Mouse (Mus musculus): ENCODE measurements at regions not wholly inside any gene's neighbourhood (a gene's known extent, or its start where the extent isn't known, plus 50 kb on each side); places are given as distances from the start of the nearest gene placed in this dataset.
"Not testable (repeated sequence)": the region's sequence is repeated elsewhere in the genome, so short reads cannot be mapped to it uniquely, and the experiment has no call there.

GRCm38 (mm10) chr13:72497036-72497435 is 131.6 kb upstream of the Irx2 start:
- ATAC-seq (ENCODE audit: insufficient read depth, low FRiP score, low read depth) = no peak
- H3K4me2 ChIP-seq = no peak overlapping the region
- H3K4me1 ChIP-seq = no peaks in the 10 kb centered on the region
- H3K9me3 ChIP-seq = no peaks in the 10 kb centered on the region
- WGBS = 72% methylated on average over 5 of the region's 5 CpGs
- no peak overlapping the region for H3K4me3 ChIP-seq (replicated peaks)
- no peaks in the 10 kb centered on the region for H3K27me3 ChIP-seq (replicated peaks)
- H3K27ac ChIP-seq = no peak overlapping the region
- H3K9ac ChIP-seq = no peak overlapping the region
- no peaks in the 10 kb centered on the region for H3K36me3 ChIP-seq

DNA sequence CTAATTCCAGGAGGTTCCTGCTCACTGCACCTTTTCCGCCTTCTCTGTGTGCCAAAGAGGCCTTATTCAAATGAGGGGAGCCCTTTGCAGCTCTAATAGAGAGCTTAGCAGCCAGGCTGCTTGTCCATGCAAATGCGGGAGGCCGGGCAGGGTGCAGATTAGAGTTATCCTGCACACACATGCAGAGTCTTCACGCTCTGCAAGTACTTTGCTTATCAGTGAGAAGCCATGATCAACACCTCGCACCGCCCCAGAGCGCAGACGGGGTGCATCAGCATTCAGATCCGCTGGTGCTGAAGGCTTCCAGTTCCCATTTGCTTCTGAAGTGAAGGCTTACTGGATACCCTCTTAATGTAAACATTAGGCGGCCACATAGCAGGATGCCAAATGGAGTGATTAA is 131.1 kb upstream of the Irx2 start:
- Histone ChIP-seq H3K9me3 (no peaks in the 10 kb centered on the region), H3K27ac (no peak overlapping the region), H3K27me3 (replicated peaks) (no peaks in the 10 kb centered on the region), H3K4me2 (no peak overlapping the region), H3K4me3 (replicated peaks) (no peak overlapping the region), H3K9ac (no peak overlapping the region), H3K36me3 (no peaks in the 10 kb centered on the region), H3K4me1 (no peaks in the 10 kb centered on the region)
- no peak for ATAC-seq (ENCODE audit: insufficient read depth, low FRiP score, low read depth)
- WGBS = 11% methylated on average over 10 of the region's 10 CpGs

DNA sequence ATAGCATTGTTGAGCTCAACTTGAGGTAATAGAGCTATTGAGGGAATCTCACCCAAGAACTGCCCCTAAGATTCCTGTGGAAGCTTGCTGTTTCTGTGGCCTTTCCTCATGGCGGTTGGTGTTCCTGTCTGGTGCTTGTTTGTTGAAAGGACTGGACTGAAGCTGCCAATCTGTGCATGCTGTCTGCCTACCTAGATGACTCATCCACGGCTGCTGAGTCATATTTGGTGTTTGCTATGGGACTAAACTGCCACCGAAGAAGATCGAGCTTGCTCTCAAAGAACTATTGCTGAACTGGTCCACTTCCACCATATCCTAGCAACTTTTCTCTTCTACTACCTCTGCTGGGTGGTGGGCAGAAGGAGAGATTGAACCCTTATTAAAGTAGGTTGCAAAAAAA is 122.7 kb upstream of the Irx2 start:
- no peak overlapping the region for H3K27ac ChIP-seq
- no peak overlapping the region for H3K4me2 ChIP-seq
- ATAC-seq (ENCODE audit: insufficient read depth, low FRiP score, low read depth) = no peak
- no peaks in the 10 kb centered on the region for H3K36me3 ChIP-seq
- H3K4me1 ChIP-seq = no peaks in the 10 kb centered on the region
- no peaks in the 10 kb centered on the region for H3K27me3 ChIP-seq (replicated peaks)
- H3K9ac ChIP-seq = no peak overlapping the region
- H3K4me3 ChIP-seq (replicated peaks) = no peak overlapping the region
- WGBS = 86% methylated on average over 4 of the region's 4 CpGs
- H3K9me3 ChIP-seq = no peaks in the 10 kb centered on the region

- no peak for ATAC-seq (ENCODE audit: insufficient read depth, low FRiP score, low read depth)
- Histone ChIP-seq H3K36me3 (no peaks in the 10 kb centered on the region), H3K27me3 (replicated peaks) (no peaks in the 10 kb centered on the region), H3K4me1 (no peaks in the 10 kb centered on the region), H3K4me3 (replicated peaks) (no peak overlapping the region), H3K4me2 (no peak overlapping the region), H3K9ac (no peak overlapping the region), H3K27ac (no peak overlapping the region), H3K9me3 (no peaks in the 10 kb centered on the region)
- 76% methylated on average over 4 of the region's 4 CpGs for WGBS
Observed at GRCm38 (mm10) chr13:72538633-72539032, 90.0 kb upstream of the Irx2 start.

DNA sequence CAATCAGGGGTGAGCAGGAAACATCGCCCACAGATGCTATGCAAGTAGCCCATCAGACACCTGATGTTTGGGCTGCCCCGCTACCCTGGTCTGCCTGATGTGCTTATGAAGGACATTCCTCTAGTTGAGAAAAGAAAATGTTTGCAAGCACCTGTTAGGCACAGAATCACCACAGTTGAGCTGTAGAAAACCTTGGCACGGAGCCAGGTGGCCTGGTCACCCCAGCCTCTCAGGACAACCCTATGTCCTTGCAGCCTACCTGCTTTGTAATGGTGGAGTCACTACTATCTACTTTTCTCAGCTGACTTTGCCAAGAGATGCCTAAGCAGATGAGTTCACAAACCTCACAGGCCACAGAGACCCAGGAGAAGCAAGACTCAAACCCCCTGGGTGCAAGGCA is 86.9 kb upstream of the Irx2 start:
- no peaks in the 10 kb centered on the region for H3K9me3 ChIP-seq
- WGBS = 82% methylated on average over 3 of the region's 3 CpGs
- ATAC-seq (ENCODE audit: insufficient read depth, low FRiP score, low read depth) = no peak

DNA sequence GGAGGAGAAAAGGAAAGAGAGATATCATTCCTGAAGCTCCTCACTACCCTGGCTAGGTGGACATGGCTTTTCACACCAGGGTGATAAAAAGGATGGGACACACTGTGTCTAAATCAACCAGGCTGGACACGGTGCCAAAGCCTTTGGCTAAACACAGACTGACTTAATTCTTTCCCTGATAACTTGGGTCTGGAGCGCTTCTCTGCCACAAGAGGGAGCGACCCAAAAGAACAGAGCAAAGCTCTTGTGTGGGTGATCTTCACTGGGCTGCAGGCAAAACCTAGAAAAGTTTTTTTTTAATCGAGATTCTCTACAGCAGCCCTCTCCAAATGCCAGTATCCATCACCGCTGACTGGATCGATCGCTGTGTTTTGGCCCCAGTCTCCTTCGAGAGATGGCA is 70.7 kb upstream of the Irx2 start:
- 49% methylated on average over 8 of the region's 8 CpGs for WGBS
- ATAC-seq (ENCODE audit: insufficient read depth, low FRiP score, low read depth) = no peak
- Histone ChIP-seq H3K4me3 (replicated peaks) (no peak overlapping the region), H3K36me3 (no peaks in the 10 kb centered on the region), H3K27ac (no peak overlapping the region), H3K27me3 (replicated peaks) (no peaks in the 10 kb centered on the region), H3K9ac (no peak overlapping the region), H3K4me1 (no peaks in the 10 kb centered on the region), H3K4me2 (no peak overlapping the region), H3K9me3 (no peaks in the 10 kb centered on the region)

More for the DNA sequence above, 86.9 kb upstream of the Irx2 start:
- Histone ChIP-seq H3K27me3 (replicated peaks) (no peaks in the 10 kb centered on the region), H3K4me3 (replicated peaks) (no peak overlapping the region), H3K4me1 (no peaks in the 10 kb centered on the region), H3K36me3 (no peaks in the 10 kb centered on the region), H3K4me2 (no peak overlapping the region), H3K27ac (no peak overlapping the region), H3K9ac (no peak overlapping the region)

DNA sequence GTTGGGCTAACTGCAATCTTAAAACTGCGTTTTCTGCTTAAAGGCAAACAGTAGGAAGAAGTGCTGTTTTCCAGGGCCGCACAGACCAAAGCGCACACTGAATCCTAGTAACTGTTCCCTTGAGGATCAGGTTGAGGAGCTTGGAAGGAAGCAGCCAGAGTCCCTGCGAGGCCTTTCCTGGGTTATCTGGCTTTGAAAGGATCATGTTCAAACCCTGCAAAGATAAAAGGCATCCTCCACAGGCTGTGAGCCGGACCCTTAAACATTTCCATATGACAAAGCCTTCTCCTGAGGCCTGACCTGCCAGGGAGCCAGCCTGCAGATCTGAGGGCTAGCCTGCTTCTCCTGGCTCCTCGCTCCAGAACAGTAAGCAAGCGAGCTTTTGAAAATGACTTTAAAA is 56.7 kb upstream of the Irx2 start:
- WGBS = 52% methylated on average over 7 of the region's 7 CpGs
- Histone ChIP-seq H3K4me1 (no peaks in the 10 kb centered on the region), H3K9ac (no peak overlapping the region), H3K27ac (no peak overlapping the region), H3K36me3 (no peaks in the 10 kb centered on the region), H3K4me2 (no peak overlapping the region), H3K4me3 (replicated peaks) (no peak overlapping the region), H3K9me3 (no peaks in the 10 kb centered on the region), H3K27me3 (replicated peaks) (no peaks in the 10 kb centered on the region)
- ATAC-seq (ENCODE audit: insufficient read depth, low FRiP score, low read depth) = no peak

DNA sequence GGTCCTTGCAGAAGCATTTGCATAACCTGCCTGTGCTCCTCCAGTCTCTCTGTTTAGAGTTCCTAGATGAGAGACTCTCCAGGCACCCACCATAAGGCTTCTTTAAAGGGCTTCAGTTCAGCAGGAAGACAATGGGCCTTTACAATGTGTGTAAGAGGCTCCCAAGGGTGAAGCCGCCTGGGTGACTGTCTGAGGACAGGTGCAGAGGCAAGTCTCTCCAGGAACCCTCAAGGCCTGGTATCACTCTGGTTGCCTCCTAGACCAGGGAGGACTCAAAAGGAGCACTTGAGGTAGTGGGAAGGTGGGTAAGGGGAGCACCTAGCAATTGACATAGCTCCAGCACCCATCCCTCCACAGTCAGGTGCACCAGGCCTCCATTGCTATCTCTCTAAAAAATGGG is 55.8 kb upstream of the Irx2 start:
- H3K9me3 ChIP-seq = no peaks in the 10 kb centered on the region
- no peak for ATAC-seq (ENCODE audit: insufficient read depth, low FRiP score, low read depth)
- no peak overlapping the region for H3K4me2 ChIP-seq
- H3K4me1 ChIP-seq = no peaks in the 10 kb centered on the region
- H3K4me3 ChIP-seq (replicated peaks) = no peak overlapping the region
- H3K36me3 ChIP-seq = no peaks in the 10 kb centered on the region
- no peaks in the 10 kb centered on the region for H3K27me3 ChIP-seq (replicated peaks)
- H3K27ac ChIP-seq = no peak overlapping the region
- WGBS = 62% methylated on average over 1 of the region's 1 CpGs
- H3K9ac ChIP-seq = no peak overlapping the region

DNA sequence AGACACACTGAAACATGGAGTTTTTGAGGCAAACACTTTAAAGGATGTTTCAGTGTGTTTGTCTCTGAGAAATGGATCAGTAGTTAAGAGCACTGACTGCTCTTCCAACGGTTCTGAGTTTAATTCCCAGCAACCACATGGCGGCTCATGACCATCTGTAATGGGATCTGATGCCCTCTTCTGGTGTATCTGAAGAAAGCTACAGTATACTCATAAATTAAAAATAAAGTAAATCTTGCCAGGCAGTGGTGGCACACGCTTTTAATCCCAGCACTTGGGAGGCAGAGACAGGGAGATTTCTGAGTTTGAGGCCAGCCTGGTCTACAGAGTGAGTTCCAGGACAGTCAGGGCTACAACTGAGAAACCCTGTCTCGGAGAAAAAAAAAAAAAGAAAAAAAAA is 54.5 kb upstream of the Irx2 start:
- H3K4me2 ChIP-seq = not testable (repeated sequence)

DNA sequence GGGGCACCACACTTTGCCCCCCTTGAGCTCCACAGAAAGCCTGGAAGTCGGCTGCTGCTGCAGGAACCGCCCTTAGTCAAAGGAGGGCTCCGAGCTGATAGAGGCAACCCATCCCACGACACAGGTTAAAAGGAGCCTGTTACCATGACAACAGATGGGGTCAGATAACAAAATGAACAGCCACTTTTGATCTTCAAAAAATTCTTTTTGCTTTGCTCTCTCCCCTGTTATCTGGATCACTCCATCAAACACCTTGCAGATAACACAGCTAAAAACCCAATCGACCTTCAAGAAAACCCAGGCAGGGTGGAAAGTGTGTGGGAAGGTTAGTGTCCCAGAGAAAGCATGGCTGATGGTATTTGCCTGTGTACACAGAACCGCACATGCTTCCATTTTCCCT is 52.1 kb upstream of the Irx2 start:
- H3K27me3 ChIP-seq (replicated peaks) = no peaks in the 10 kb centered on the region
- H3K4me2 ChIP-seq = no peak overlapping the region
- H3K9ac ChIP-seq = no peak overlapping the region
- 14% methylated on average over 6 of the region's 6 CpGs for WGBS
- no peaks in the 10 kb centered on the region for H3K36me3 ChIP-seq
- H3K4me1 ChIP-seq = no peaks in the 10 kb centered on the region
- no peaks in the 10 kb centered on the region for H3K9me3 ChIP-seq
- no peak overlapping the region for H3K27ac ChIP-seq
- no peak for ATAC-seq (ENCODE audit: insufficient read depth, low FRiP score, low read depth)
- H3K4me3 ChIP-seq (replicated peaks) = no peak overlapping the region

More for the DNA sequence above, 54.5 kb upstream of the Irx2 start:
- H3K4me3 ChIP-seq (replicated peaks); H3K27ac ChIP-seq; H3K4me1 ChIP-seq; H3K9me3 ChIP-seq; H3K36me3 ChIP-seq; H3K9ac ChIP-seq; H3K27me3 ChIP-seq (replicated peaks); ATAC-seq (ENCODE audit: insufficient read depth, low FRiP score, low read depth): not testable (repeated sequence)
- WGBS = 72% methylated on average over 4 of the region's 4 CpGs

DNA sequence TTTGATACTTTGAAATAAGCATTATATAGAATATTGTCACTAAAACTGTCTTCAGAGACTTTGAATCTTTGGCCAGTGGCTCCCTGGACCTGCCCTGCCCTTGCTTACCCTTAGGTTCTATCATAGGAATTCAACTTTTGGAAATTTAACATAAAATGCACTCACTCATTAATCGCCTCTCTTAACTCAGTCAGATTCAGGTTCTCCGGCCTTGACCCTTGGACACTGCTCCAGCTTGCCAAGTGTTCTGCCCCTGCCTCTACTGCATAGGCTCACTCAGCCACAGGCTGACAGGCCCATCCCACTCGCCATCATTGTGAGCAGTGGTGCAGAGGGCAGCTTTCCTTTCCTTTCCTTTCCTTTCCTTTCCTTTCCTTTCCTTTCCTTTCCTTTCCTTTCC is 50.2 kb upstream of the Irx2 start:
- Histone ChIP-seq H3K9ac (no peak overlapping the region), H3K27me3 (replicated peaks) (no peaks in the 10 kb centered on the region), H3K27ac (no peak overlapping the region), H3K9me3 (no peaks in the 10 kb centered on the region), H3K36me3 (no peaks in the 10 kb centered on the region), H3K4me1 (no peaks in the 10 kb centered on the region), H3K4me2 (no peak overlapping the region), H3K4me3 (replicated peaks) (no peak overlapping the region)
- no peak for ATAC-seq (ENCODE audit: insufficient read depth, low FRiP score, low read depth)
- WGBS = 80% methylated on average over 3 of the region's 3 CpGs

Measured in stomach, embryonic 15.5 days (tissue).